Comparison of ENCODE assay signal across 12 mouse cellular contexts in the genomic region with DNA sequence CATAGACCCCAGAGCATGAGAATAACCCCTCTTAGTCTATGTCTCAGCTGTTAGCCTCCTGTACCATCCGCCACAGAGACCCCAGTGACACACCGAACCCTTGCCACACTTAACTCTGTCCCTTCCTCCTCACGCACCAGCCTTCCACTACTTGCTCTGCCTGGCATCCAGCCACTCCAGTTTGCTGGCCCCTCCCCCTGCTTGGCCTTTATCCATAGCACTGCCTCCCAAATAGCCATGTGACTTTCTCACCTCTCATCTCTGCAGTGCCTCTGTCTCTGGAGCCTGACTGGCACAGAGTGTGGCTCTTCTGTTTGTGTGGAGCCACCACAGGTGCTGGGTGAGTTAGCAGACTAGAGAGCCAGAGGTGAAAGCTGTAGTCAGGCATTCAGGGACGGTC. TPM values are rescaled to one million over a fixed set of nuclear protein-coding genes. Genes with fewer than 3 reads are reported as not detected.
DNase-seq lines count a peak whose midpoint lies in the region; ATAC-seq and TF ChIP-seq lines count a peak whose summit lies in the region.
"Had no signal": no experiment of that assay in that cellular context is flagged by ENCODE, and none has a peak within 500 bp of the region (broad histone marks: within the 10 kb centered on the region; RNA-seq: fewer than 3 reads in every experiment).

No protein-coding gene starts in this region.

- ATAC-seq in stomach, postnatal 0 days (ENCODE audit: low FRiP score, low TSS enrichment), result no peak

- H3K36me3 ChIP-seq in stomach, postnatal 0 days (ENCODE audit: control insufficient read depth, insufficient read depth, low read length), result peaks cover 43% of the 10 kb centered on the region

- H3K4me1 ChIP-seq in lung, adult 2 months (ENCODE audit: control insufficient read depth, insufficient read depth, low read length), result peaks cover 20% of the 10 kb centered on the region
- no peaks in the 10 kb centered on the region for H3K4me1 ChIP-seq in stomach, postnatal 0 days (replicated peaks; ENCODE audit: control insufficient read depth, insufficient read depth)
- H3K4me1 ChIP-seq: midbrain, embryonic 12.5 days had no signal

- no peak overlapping the region for H3K27ac ChIP-seq in stomach, postnatal 0 days (replicated peaks)
- H3K27ac ChIP-seq: embryonic facial prominence, embryonic 13.5 days; left cerebral cortex, adult 2 months; midbrain, embryonic 12.5 days had no signal

- TF ChIP-seq CTCF in lung, adult 2 months (IDR thresholded peaks at IDR 0.05; ENCODE audit: insufficient read depth, low read length), result no peak
- no peak for TF ChIP-seq CTCF in stomach, postnatal 0 days (IDR thresholded peaks at IDR 0.05; ENCODE audit: low read depth)

- H3K9me3 ChIP-seq in stomach, postnatal 0 days (ENCODE audit: control insufficient read depth, low read length), result no peaks in the 10 kb centered on the region
- H3K9me3 ChIP-seq: embryonic facial prominence, embryonic 13.5 days; midbrain, embryonic 12.5 days had no signal

- no peaks in the 10 kb centered on the region for H3K27me3 ChIP-seq in stomach, postnatal 0 days (ENCODE audit: control insufficient read depth, insufficient read depth, low read length)
- H3K27me3 ChIP-seq: embryonic facial prominence, embryonic 13.5 days; midbrain, embryonic 12.5 days had no signal

- no peak overlapping the region for H3K4me3 ChIP-seq in lung, adult 2 months (replicated peaks; ENCODE audit: extremely low read depth, low read depth, low read length)
- H3K4me3 ChIP-seq in stomach, postnatal 0 days (ENCODE audit: low read depth, low read length), result no peak overlapping the region
- H3K4me3 ChIP-seq: embryonic facial prominence, embryonic 13.5 days; left cerebral cortex, adult 2 months; midbrain, embryonic 12.5 days had no signal

- no peak for TF ChIP-seq POLR2A in lung, adult 2 months (IDR thresholded peaks at IDR 0.05; ENCODE audit: borderline replicate concordance, extremely low read depth, low read depth, low read length)

- 55% methylated on average over 4 of the region's 4 CpGs for WGBS in lung, adult 2 months
- WGBS in stomach, postnatal 0 days, result 58% methylated on average over 4 of the region's 4 CpGs

- TF ChIP-seq EP300 in stomach, postnatal 0 days (optimal IDR thresholded peaks at IDR 0.05), result no peak

- no peak overlapping the region for H3K9ac ChIP-seq in stomach, postnatal 0 days (ENCODE audit: low read length)
- H3K9ac ChIP-seq: embryonic facial prominence, embryonic 13.5 days; midbrain, embryonic 12.5 days had no signal

- H3K4me2 ChIP-seq in stomach, postnatal 0 days (replicated peaks; ENCODE audit: low read depth), result no peak overlapping the region
- H3K4me2 ChIP-seq: embryonic facial prominence, embryonic 13.5 days; liver, embryonic 11.5 days; midbrain, embryonic 12.5 days had no signal

- DNase-seq in cerebellum, adult 11-12 months, result peak; percentile 59
- no peak for DNase-seq in cerebellum, adult 11 months
- peak; percentile 56 for DNase-seq in urinary bladder, postnatal 14 days (ENCODE audit: low spot score)
- DNase-seq in urinary bladder, postnatal 10 days (ENCODE audit: low spot score), result no peak
- DNase-seq in lung, adult 2 months, result peak; percentile 61
- no peak for DNase-seq in stomach, postnatal 0 days (ENCODE audit: low spot score)
- no peak for DNase-seq in urinary bladder, adult 2 months (ENCODE audit: low spot score)
- DNase-seq in layer of hippocampus, postnatal 36 days, result no peak

RNA-seq across cellular contexts. Expression of a gene that starts 27.5 kb away (rescaled TPM):
- 123 and 133 TPM in 2 replicates for polyA plus RNA-seq in lung, adult 2 months (2012; rRNA removed)
- 28.4 and 30.5 TPM in 2 replicates for polyA plus RNA-seq in stomach, postnatal 0 days (2015; fragmentation: Nextera tagmentation; extraction: Ambion mirVana)
- polyA plus RNA-seq in urinary bladder, adult 2 months (2012; rRNA removed), result 65.1 and 67.2 TPM in 2 replicates
- 100 to 1,000 TPM; 227 to 241 TPM for total RNA-seq in layer of hippocampus, postnatal 36 days (2021)

RNA-seq across cellular contexts. Expression of a gene that starts 57.0 kb away (rescaled TPM):
- 35.1 and 41.4 TPM in 2 replicates for polyA plus RNA-seq in lung, adult 2 months (2012; rRNA removed)
- polyA plus RNA-seq in stomach, postnatal 0 days (2015; fragmentation: Nextera tagmentation; extraction: Ambion mirVana), result 42.9 and 46.2 TPM in 2 replicates
- 38.4 and 62.8 TPM in 2 replicates for polyA plus RNA-seq in urinary bladder, adult 2 months (2012; rRNA removed)
- total RNA-seq in layer of hippocampus, postnatal 36 days (2021), result 100 to 1,000 TPM; 106 to 110 TPM

Comparison
In these comparisons a context has a peak if more than half of its experiments do, and no peak if none do; other contexts are left out.
1. DNase-seq: peak in cerebellum, adult 11-12 months (single experiment), urinary bladder, postnatal 14 days (single experiment) and lung, adult 2 months (single experiment); none in cerebellum, adult 11 months (single experiment), urinary bladder, postnatal 10 days (single experiment), stomach, postnatal 0 days (single experiment), urinary bladder, adult 2 months (single experiment) and layer of hippocampus, postnatal 36 days (0 of 2).